Mouse (Mus musculus) embryo, embryonic 10.5 days (tissue): Measurements from ENCODE around the gene Pip5k1a.
A peak's percentile ranks its signal among the peaks of the same experiment; 100 is the strongest.
"Not testable (repeated sequence)": the region's sequence is repeated elsewhere in the genome, so short reads cannot be mapped to it uniquely, and the experiment has no call there.

Source experiments
- DNase-seq: peaks from one replicate; pipeline ENCODE4 v3.0.0-alpha.2; 2015; ENCODE audit warnings: low spot score

The Pip5k1a gene

GRCm38 (mm10) chr3:95106338-95107117 is at the start of gene Pip5k1a:
Pip5k1a (minus strand) TSS chr3:95106930.
- peak; percentile 100 for DNase-seq

DNA sequence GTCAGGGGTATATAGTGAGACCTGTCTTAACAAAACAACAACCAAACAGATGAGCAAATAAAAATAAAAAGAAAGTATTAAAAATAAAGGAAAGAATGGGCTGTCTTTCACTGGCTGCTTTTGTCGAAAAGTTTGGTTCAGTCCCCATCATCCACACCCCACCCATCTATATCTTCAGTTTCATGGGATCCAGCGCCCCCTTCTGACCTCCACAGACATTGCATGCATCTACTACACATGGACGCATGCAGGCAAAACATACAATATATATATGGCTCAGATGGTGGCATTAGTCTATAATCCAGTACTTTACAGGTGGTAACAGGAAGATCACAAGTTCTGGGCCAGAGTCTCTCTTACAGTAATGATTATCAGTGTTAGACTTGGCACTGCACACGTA is 47.1 kb upstream of the Pip5k1a start:
- DNase-seq = no peak

DNA sequence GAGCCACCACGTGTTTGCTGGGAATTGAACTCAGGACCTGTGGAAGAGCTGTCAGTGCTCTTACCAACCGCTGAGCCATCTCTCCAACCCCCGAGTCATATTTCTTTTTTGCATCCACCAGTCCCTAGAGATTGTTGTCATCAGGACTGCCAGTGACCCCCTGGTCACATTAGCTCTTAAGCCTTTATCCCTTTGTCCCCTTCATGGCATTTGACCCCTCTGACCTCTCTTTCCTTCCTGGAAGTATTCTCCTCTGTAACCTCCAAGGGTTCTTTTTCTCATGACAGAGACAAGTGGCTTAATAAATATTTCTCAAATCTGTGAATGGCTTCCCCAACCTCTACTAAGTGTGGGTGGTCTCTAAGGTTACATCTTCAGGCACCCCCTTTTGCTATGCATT is 41.2 kb upstream of the Pip5k1a start:
- DNase-seq = peak; percentile 54

- peak; percentile 88 for DNase-seq
Measured at GRCm38 (mm10) chr3:95142617-95143011, 35.9 kb upstream of the Pip5k1a start.

DNA sequence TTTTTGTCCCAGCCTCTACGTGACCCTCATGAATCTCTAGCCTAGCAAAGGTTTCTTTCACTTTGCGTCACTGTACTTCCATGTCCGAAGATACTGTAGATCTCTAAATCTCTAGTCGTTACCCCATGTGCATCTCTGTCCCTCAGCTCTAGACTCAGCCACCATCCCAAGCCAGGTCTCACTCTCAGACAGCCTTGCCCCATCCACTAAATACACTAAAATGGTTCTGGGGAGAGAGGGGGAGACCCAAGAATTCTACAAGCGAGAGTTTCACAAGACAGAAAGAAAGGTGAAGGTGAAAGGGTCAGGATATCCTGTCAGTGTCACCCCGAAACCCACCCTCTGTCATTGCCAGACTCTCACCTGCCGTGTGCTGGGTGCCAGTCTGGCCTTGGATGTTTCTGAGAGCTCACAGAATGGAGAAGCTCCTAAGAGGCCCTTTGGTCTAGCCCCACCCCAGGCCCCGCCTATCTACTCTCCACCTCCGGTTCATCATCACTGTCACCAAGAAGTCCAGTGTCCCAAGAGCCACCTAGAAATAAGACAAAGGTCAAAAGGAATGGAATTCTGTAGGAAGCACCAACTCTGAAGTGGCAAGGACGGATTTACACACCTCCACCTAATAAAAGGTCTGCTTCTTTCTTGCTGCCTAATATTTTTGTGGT is 35.4 kb upstream of the Pip5k1a start, which contains the start of gene Tnfaip8l2:
Tnfaip8l2 (minus strand) TSS at position 409 of the 665 bp plus-strand sequence.
- DNase-seq = no peak

- DNase-seq = no peak
Measured at GRCm38 (mm10) chr3:95141474-95141873, 34.7 kb upstream of the Pip5k1a start.

- no peak for DNase-seq
Measured at GRCm38 (mm10) chr3:95140795-95141194, 34.1 kb upstream of the Pip5k1a start.

DNA sequence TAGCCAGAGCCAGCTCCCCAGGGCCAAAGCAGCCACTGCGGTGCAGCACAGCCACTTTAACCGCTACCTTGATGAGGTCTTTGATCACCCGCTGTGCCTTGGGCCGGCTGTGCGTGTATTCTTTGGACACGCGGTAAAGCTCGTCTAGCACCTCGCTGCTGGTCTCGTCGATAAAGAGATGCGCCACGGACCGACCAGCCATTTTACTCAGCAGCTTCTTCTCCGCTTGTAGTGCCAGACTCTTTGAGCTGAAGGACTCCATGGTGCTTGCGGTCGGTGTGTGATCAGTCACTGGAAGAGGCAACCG is 33.5 kb upstream of the Pip5k1a start:
- DNase-seq = no peak

DNA sequence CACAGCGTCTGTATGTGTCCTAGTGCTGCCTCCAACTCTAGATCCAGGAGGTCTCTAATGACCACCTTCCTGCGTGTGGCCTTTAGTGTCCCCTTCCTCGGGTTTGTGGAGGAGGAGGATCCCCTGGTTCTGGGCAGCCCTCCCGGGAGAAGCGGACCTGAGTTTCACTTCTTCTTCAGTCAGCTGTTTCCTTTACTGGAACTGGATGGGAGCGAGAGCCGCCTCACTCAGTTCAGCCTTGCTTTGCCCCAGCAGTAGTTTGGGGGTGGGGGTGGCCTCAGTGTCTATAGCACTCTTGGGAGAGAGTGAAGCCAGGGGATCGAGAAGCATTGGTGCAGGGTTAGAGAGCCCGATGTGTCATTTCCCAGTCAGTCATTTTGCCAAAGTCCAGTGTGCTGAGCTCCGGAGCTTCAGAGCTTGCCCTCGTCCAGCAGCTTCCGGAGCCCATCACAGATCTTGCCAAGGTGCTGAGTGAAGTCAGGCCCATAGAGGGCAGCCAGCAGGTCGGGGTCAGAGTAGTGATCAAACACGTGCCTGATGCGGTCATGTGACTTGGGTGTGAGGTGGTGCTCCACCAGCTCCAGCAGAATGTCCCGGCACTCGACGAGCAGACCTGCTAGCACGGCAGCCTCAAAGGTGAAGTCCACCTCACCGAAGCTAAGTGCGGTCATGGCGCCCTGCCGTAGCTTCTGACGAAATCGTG is 33.0 kb upstream of the Pip5k1a start:
- no peak for DNase-seq

GRCm38 (mm10) chr3:95136336-95136735 is 29.6 kb upstream of the Pip5k1a start:
- no peak for DNase-seq

DNA sequence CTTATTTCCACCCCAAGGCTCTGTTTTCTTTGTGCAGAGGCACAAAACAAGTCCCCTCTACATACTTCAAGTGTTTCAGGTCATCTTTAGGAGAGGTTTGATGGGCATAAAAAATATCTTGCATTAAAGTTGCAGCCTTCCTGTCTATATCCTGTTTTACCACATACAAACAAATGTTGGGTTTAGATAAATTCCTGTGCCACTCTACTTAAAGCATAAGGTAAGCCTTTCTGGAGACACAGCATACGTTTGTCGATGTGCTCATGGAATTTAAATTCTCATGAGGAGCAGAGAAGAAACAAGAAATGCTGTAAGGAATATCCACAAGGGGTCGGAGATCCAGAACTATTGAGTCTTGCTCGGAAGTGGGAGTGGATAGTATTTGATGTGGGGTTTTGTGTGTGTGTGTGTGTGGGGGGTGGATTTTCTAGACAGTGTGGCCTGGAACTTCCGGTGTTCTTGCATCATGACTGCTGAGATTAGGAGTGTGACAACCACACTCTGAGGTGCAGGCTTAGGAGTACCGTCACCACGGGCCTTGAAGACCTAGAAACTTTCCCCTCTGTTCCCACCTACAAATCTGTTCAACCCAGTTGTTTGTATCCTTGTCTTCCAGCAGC is 28.8 kb upstream of the Pip5k1a start:
- no peak for DNase-seq

- DNase-seq = peak; percentile 40
Measured at GRCm38 (mm10) chr3:95135023-95135422, 28.3 kb upstream of the Pip5k1a start.

- DNase-seq = not testable (repeated sequence)
Measured at GRCm38 (mm10) chr3:95134133-95134532, 27.4 kb upstream of the Pip5k1a start.

GRCm38 (mm10) chr3:95133680-95134101 is 27.0 kb upstream of the Pip5k1a start, which contains the start of the genes Scnm1 and Lysmd1:
Scnm1 (minus strand) TSS chr3:95134011.
Lysmd1 (plus strand) TSS chr3:95134088.
- DNase-seq = peak; percentile 97

DNA sequence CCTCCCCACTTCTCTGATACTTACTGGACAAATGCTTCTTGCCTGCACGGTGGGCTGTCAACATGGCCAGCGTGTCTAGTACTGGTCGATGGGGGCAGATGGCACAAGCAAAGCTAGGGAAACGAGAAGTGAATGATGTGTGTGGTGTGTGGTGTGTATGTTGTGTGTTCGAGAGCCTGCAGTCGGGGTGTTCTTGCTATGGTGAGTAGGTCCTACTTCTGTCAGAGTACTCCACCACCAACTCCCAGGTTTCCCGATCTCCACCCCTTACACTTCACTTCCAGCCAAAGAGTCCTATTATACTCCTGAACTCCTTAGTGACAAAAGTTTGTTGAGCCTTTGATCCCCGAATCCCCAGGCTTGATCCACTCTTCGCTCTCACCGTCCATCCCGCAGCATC is 26.4 kb upstream of the Pip5k1a start:
- no peak for DNase-seq

GRCm38 (mm10) chr3:95132389-95132788 is 25.7 kb upstream of the Pip5k1a start:
- DNase-seq = not testable (repeated sequence)

GRCm38 (mm10) chr3:95130081-95130480 is 23.4 kb upstream of the Pip5k1a start:
- no peak for DNase-seq

DNA sequence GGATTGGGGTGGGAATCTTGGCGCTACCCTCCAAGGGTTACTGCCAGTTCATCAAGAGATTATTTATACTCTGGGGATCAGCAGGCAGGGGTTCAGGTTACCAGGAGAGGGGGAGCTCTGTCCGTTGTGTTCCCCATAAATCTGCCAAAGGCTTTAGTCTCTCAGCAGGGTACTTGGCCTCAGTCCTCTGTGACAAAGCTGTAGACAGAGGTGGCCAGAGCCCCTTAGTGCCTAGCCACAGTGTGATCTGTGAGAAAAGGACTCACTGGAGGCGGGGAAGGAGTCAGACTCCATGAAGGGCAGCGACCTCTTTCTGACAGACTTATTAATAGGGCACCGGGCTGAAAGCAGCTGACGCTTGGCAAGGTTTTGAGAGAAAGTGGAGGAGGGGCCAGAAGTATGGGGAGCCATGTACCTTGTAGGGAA is 22.5 kb upstream of the Pip5k1a start:
- DNase-seq = peak; percentile 49

DNA sequence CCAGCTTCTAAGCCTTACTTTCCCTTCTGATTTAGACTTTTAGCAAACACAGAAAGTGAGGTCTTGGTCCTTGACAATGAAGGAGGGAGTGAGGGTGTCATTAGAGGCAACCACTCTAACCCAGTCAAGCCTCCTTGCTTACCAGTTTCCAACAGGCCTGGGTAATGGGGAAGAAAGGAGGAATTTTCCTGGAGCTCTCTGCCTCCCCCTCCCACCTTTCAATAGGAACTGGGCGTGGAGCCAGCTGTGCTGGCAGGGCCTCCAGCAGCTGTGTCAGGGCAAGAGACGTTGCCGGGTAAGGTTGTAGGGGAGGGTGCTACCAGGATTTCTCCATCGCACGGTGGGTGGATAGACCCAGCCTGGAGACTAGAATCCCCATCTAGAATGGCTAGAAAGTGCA is 18.2 kb upstream of the Pip5k1a start:
- no peak for DNase-seq

- peak; percentile 49 for DNase-seq
Measured at GRCm38 (mm10) chr3:95124246-95124645, 17.5 kb upstream of the Pip5k1a start, which contains the start of gene Tmod4. Tmod4 (plus strand) TSS chr3:95124476.

DNA sequence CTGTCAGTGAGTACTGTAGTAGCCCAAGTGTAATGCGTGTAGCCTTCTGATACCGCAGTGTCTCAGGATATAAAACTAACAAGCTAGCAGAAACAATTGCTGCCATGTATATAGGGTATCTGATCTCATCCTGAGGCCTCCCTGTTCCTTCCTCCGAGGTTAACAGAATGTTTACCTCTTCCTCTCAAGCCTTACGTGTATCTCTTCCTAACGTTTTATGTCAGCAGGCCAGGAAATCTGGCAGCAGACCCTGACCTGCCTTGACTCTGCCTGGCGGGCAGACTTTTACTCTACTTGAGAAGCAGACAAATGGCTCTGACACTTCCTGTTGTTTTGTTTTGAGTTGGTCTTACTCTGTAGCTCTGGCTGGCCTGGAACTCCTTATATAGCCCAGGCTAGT is 14.8 kb upstream of the Pip5k1a start:
- no peak for DNase-seq

DNA sequence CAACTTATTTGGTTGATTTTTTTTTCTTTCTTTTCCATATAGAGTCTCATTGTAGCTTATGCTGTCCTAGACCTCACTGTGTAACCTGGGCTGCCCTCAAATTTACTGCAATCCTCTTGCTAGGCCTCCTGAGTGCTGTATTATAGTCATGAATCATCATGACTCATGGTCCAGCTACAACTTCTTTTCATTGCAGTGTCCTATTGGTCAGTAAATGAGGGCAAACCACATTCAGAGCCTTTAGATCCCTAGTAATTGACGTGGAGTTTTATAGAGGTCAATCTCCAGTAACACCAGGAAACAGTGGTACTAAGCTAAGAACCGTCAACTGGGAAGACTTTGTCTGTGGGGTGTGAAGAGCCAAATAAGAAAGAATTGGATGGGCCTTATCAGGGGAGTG is 11.0 kb upstream of the Pip5k1a start:
- DNase-seq = no peak
